Mouse (Mus musculus) myocyte (in vitro differentiated cells): Measurements from ENCODE around the gene Camkmt.

Experiments
- MYOD1 ChIP-seq, 3 experiments: IDR thresholded peaks; one replicate each; pipeline ENCODE4 v1.6.1; 2011; ENCODE audit warnings: control low read depth in 2 of 3, low read depth in 2 of 3, mild to moderate bottlenecking in 2 of 3, moderate library complexity in 1 of 3; ENCODE audit not compliant: insufficient read length in 2 of 3, control insufficient read depth in 1 of 3
- MYOG ChIP-seq, 3 experiments: IDR thresholded peaks; one replicate each; pipeline ENCODE4 v1.6.1; 2011; ENCODE audit warnings: control low read depth in 2 of 3, low read depth in 2 of 3, mild to moderate bottlenecking in 2 of 3; ENCODE audit not compliant: insufficient read length in 2 of 3, control insufficient read depth in 1 of 3, insufficient read depth in 1 of 3
- POLR2A ChIP-seq: IDR thresholded peaks from one replicate; pipeline ENCODE4 v1.6.1; 2011; ENCODE audit warnings: low read depth, mild to moderate bottlenecking, control low read depth, moderate library complexity; ENCODE audit not compliant: insufficient read length
- POLR2AphosphoS2 ChIP-seq: IDR thresholded peaks from one replicate; pipeline ENCODE4 v1.6.1; 2011; ENCODE audit warnings: low read depth, control low read depth; ENCODE audit not compliant: insufficient read length
- SRF ChIP-seq: IDR thresholded peaks from one replicate; pipeline ENCODE4 v1.6.1; 2011; ENCODE audit warnings: low read depth; ENCODE audit not compliant: control insufficient read depth, insufficient read length
- TCF12 ChIP-seq: IDR thresholded peaks from one replicate; pipeline ENCODE4 v1.6.1; 2011; ENCODE audit warnings: mild to moderate bottlenecking, control low read depth; ENCODE audit not compliant: poor library complexity, insufficient read depth, severe bottlenecking
- TCF3 ChIP-seq: IDR thresholded peaks from one replicate; pipeline ENCODE4 v1.6.1; 2011; ENCODE audit warnings: low read depth, control low read depth; ENCODE audit not compliant: insufficient read length
- USF1 ChIP-seq: IDR thresholded peaks from one replicate; pipeline ENCODE4 v1.6.1; 2011; ENCODE audit warnings: low read depth, mild to moderate bottlenecking, control low read depth, moderate library complexity

DNA sequence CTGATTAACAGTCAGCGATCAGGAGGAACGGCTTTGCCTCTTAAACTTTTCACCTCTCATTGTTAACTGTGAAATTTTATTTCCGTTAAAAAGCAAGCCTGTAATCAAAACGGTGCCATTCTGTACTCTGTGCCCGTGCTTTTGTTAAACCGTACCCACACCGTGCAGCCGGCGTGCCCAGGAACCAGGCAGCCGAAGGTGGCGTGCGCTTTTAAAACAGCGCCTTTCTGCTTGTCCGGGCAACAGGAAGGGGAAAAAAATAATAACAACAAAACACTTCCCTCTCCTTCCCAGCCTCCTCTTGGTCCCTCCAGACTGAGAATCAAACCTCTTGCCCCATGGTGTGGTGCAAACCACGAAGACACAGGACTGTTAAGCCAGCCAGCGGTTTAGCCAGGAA lies 364.7 kb downstream of the Camkmt start:
- TF ChIP-seq TCF3 (no peak), POLR2AphosphoS2 (no peak), MYOG (IDR thresholded peaks at IDR 0.05; ENCODE audit: control insufficient read depth in 1 of 3, insufficient read depth in 1 of 3, insufficient read length in 2 of 3, low read depth in 2 of 3) (no peak), POLR2A (no peak), TCF12 (no peak), SRF (no peak), MYOD1 (IDR thresholded peaks at IDR 0.05; ENCODE audit: control insufficient read depth in 1 of 3, insufficient read length in 2 of 3, low read depth in 2 of 3) (no peak), USF1 (no peak)
